Mouse (Mus musculus): ENCODE data around the gene Snrnp27. TPM values are rescaled to one million over a fixed set of nuclear protein-coding genes. Genes with fewer than 3 reads are reported as not detected.

The Snrnp27 gene
- total and polyA plus RNA-seq, 3 experiments: 63.1 to 97.9 (median 72.7) TPM

DNA sequence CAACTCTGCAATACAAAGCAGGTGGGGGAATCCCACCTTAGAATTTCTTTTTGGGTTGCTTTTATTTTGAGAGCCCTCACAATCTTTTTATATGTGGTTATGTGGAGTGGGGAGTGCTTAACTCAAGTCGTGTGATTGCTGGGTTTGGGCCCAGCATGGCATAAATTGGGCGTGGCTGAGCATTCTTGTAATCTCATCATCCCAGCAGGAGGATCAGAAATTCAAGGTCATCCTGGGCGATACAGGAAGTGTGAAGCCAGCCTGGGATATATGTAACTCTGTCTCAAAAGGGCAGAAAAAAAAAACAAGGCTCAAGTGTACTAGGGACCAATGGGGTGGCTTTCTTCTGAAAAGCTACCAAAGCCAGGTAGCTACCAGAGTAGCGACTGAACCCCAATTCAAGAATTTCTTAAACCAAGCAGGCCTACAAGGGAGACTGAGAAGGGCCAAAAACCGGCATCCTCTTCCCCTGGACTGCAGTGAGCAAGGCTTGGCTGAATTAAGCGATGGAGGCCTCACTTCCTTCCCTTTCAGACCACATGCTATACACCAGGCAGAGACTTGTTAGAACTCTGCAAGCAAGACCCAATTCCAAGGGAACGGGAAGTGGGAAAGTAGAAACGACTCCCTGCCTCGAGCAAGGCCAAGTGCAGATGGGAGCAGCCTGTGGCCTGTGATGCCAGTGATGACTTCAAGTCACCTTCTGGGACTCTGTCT is 24.0 kb downstream of the Snrnp27 start:
- no peak for DNase-seq (ENCODE audit: extremely low read depth)
- H3K4me2 ChIP-seq (ENCODE audit: insufficient read depth, low read depth, poor library complexity, severe bottlenecking): no peak overlapping the region
- peaks cover 9 to 25% of the 10 kb centered on the region in 2 experiments for H3K36me3 ChIP-seq (replicated peaks in 1 of 2; ENCODE audit: control insufficient read depth in 1 of 2, insufficient read depth in 1 of 2, low read length in 1 of 2)
- dilution Hi-C loops (cut with MboI; ENCODE audit: extremely low pct_ligation_motif_present, extremely low pct_unique_long_range_greater_than_20kb, low sequenced_read_pairs): no loop called here
- no peak overlapping the region for H3K9ac ChIP-seq (ENCODE audit: insufficient read depth, low read depth)
- in situ Hi-C loops (cut with MboI; ENCODE audit: low pct_ligation_motif_present, low pct_unique_long_range_greater_than_20kb, low sequenced_read_pairs): no loop called here
- TF ChIP-seq RAD21 (IDR thresholded peaks at IDR 0.05; ENCODE audit: low read depth, low read length): no peak
- no peak for TF ChIP-seq MAX (IDR thresholded peaks at IDR 0.05; ENCODE audit: low read length)
- no peak for TF ChIP-seq MAZ (IDR thresholded peaks at IDR 0.05; ENCODE audit: low read depth, low read length)
- no peak for TF ChIP-seq UBTF (IDR thresholded peaks at IDR 0.05; ENCODE audit: low read depth, low read length)
- no peak for TF ChIP-seq MYC (IDR thresholded peaks at IDR 0.05; ENCODE audit: low read depth, low read length)
- no peak for TF ChIP-seq CHD1 (IDR thresholded peaks at IDR 0.05; ENCODE audit: low read depth, low read length)
- TF ChIP-seq EP300 (IDR thresholded peaks at IDR 0.05; ENCODE audit: low read length): no peak
- no peak for TF ChIP-seq POLR2A (IDR thresholded peaks at IDR 0.05; ENCODE audit: low read depth, low read length)
- no peak for TF ChIP-seq ELF1 (IDR thresholded peaks at IDR 0.05; ENCODE audit: low read depth, low read length)
- no peak for TF ChIP-seq NRF1 (IDR thresholded peaks at IDR 0.05; ENCODE audit: low read depth, low read length)
- no peak for TF ChIP-seq USF2 (conservative IDR thresholded peaks at IDR 0.05; ENCODE audit: low read depth, low read length)
- TF ChIP-seq PAX5 (IDR thresholded peaks at IDR 0.05; ENCODE audit: low read length): no peak
- no peak for TF ChIP-seq KAT2A (IDR thresholded peaks at IDR 0.05; ENCODE audit: insufficient replicate concordance, low read length)
- TF ChIP-seq BHLHE40 (IDR thresholded peaks at IDR 0.05; ENCODE audit: low read depth, low read length): no peak
- TF ChIP-seq ZMIZ1 (IDR thresholded peaks at IDR 0.05; ENCODE audit: low read depth, low read length): no peak
- no peak for TF ChIP-seq TBP (conservative IDR thresholded peaks at IDR 0.05; ENCODE audit: low read depth, low read length)
- TF ChIP-seq ZNF384 (IDR thresholded peaks at IDR 0.05; ENCODE audit: low read depth, low read length): no peak
- no peak for TF ChIP-seq ZKSCAN1 (IDR thresholded peaks at IDR 0.05; ENCODE audit: borderline replicate concordance, low read depth, low read length)
- no peaks in the 10 kb centered on the region for H3K79me2 ChIP-seq (replicated peaks; ENCODE audit: control insufficient read depth, extremely low read depth, insufficient read depth, poor library complexity, severe bottlenecking)
- H3K4me1 ChIP-seq (ENCODE audit: control insufficient read depth in 1 of 2, insufficient read depth in 2 of 2): peaks cover 0 to 17% of the 10 kb centered on the region in 2 experiments; a peak in 2 of 4 replicates
- no peaks in the 10 kb centered on the region for H3K9me3 ChIP-seq (replicated peaks; ENCODE audit: low read length)
- no peaks in the 10 kb centered on the region for H3K27me3 ChIP-seq (replicated peaks)
- H3K4me3 ChIP-seq (replicated peaks in 1 of 3; ENCODE audit: low read depth in 2 of 3, low read length in 2 of 3, poor library complexity in 1 of 3): no peak overlapping the region
- no peak overlapping the region for H3K27ac ChIP-seq (ENCODE audit: insufficient read depth, low read depth)

GRCm38 (mm10) chr6:86658501-86658900 is 25.8 kb downstream of the Snrnp27 start:
- in situ Hi-C loops (cut with MboI; ENCODE audit: low pct_ligation_motif_present, low pct_unique_long_range_greater_than_20kb, low sequenced_read_pairs): no loop called here
- Histone ChIP-seq H3K4me2 (ENCODE audit: insufficient read depth, low read depth, poor library complexity, severe bottlenecking) (no peak overlapping the region), H3K9me3 (replicated peaks; ENCODE audit: low read length) (no peaks in the 10 kb centered on the region), H3K9ac (ENCODE audit: insufficient read depth, low read depth) (no peak overlapping the region), H3K27ac (ENCODE audit: insufficient read depth, low read depth) (no peak overlapping the region), H3K36me3 (replicated peaks in 1 of 2; ENCODE audit: control insufficient read depth in 1 of 2, insufficient read depth in 1 of 2, low read length in 1 of 2) (peaks cover 7 to 21% of the 10 kb centered on the region in 2 experiments), H3K79me2 (replicated peaks; ENCODE audit: control insufficient read depth, extremely low read depth, insufficient read depth, poor library complexity, severe bottlenecking) (no peaks in the 10 kb centered on the region), H3K4me3 (replicated peaks in 1 of 3; ENCODE audit: low read depth in 2 of 3, low read length in 2 of 3, poor library complexity in 1 of 3) (no peak overlapping the region), H3K27me3 (replicated peaks) (no peaks in the 10 kb centered on the region), H3K4me1 (ENCODE audit: control insufficient read depth in 1 of 2, insufficient read depth in 2 of 2) (peaks cover 8 to 30% of the 10 kb centered on the region in 2 experiments)
- no peak for TF ChIP-seq IRF4 (IDR thresholded peaks at IDR 0.05; ENCODE audit: low read depth, low read length)
- TF ChIP-seq KAT2A (IDR thresholded peaks at IDR 0.05; ENCODE audit: insufficient replicate concordance, low read length): no peak
- no peak for TF ChIP-seq ETS1 (conservative IDR thresholded peaks at IDR 0.05; ENCODE audit: low read depth, low read length)
- no peak for TF ChIP-seq UBTF (IDR thresholded peaks at IDR 0.05; ENCODE audit: low read depth, low read length)
- no peak for TF ChIP-seq E2F4 (IDR thresholded peaks at IDR 0.05; ENCODE audit: insufficient replicate concordance, low read depth, low read length)
- no peak for DNase-seq (ENCODE audit: extremely low read depth)
- dilution Hi-C loops (cut with MboI; ENCODE audit: extremely low pct_ligation_motif_present, extremely low pct_unique_long_range_greater_than_20kb, low sequenced_read_pairs): no loop called here
